Mouse (Mus musculus) gastrocnemius, adult 18-20 months (tissue): Measurements from ENCODE around the gene D230025D16Rik. TPM values are rescaled to one million over a fixed set of nuclear protein-coding genes. Genes with fewer than 3 reads are reported as not detected.
"Not testable (repeated sequence)": the region's sequence is repeated elsewhere in the genome, so short reads cannot be mapped to it uniquely, and the experiment has no call there.

Experiments
- DNase-seq: peaks from one replicate; pipeline ENCODE4 v3.0.0; 2021; ENCODE audit warnings: low spot score
- long read RNA-seq, 2 experiments: library from polyadenylated mRNA; stranded (forward); transcript quantifications; one replicate each; pipeline ENCODE4 v2.0.0; 2021
- total RNA-seq, 2 experiments: library from RNA; stranded (reverse); gene quantifications; 2 replicates each; pipeline ENCODE4 v1.2.3; 2021

D230025D16Rik gene
- total RNA-seq: 10 to 100 TPM; 39.5 to 47.6 TPM
- long read RNA-seq, experiment 1, transcript D230025D16Rik-201 (16 exons, 2,916 nt): major isoform, 92 of 98 reads
- long read RNA-seq, experiment 1, partial matches to known transcripts: 2 of 98 reads
- long read RNA-seq, experiment 1, other reads (novel, unspliced or antisense): 4 of 98 reads
- long read RNA-seq, experiment 2, transcript D230025D16Rik-201 (16 exons, 2,916 nt): major isoform, 68 of 74 reads
- long read RNA-seq, experiment 2, partial matches to known transcripts: 1 of 74 reads
- long read RNA-seq, experiment 2, other reads (novel, unspliced or antisense): 5 of 74 reads

DNA sequence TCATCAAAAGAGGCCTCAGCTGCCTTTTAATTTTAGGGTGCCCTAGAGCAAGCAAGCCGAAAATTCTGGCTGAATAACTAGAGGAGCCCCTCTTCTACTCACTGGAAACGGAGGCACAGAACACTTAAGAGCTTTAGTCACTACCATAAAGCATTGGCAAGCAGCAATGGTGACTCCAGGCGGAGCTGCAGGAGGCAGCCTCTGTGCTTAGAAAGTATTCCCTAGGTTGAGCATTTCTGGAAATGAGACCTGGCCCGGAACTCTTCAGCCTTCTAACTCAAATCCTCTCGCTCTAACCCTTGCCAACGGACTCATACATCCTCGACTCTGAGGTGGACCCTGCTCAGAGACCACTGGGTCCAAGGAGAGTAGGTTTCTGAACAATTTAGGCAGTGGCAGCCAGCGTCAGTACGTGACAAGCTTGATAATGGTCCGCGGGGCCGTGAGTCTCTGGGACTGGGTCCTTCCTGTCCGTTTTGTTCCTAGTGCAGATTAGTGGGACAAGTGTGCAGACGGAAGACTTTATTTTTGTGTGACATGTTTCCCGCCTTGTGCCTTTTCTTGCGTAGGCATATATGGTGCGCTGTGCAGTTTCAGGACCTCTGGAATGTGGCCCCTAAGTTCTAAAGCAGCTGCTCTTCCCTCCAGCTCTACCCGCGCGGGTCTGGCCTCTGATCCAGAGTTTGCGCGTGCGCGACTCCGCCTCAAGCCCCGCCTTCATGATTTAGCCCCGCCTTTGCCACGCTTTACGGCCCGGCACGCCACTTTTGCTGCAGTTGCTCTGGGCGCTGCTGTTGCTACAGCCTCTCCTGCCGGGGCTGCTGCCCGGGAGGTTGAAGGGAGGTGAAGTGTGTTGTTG is at the start of gene D230025D16Rik:
TSS of gene D230025D16Rik (plus strand) at position 733 of the 859 bp plus-strand sequence.
- DNase-seq: peak; percentile 96

DNA sequence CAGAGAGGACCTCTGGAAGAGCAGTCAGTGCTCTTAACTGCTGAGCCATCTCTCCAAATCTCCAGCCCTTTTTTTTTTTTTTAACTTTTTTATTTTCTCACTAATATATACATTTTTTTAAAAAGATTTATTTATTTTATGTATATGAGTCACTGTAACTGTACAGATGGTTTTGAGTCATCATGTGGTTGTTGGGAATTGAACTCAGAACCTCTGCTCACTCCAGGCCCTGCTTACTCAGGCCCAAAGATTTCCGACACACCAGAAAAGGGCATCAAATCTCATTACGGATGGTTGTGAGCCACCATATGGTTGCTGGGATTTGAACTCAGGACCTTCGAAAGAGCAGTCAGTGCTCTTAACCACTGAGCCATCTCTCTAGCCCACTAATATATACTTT is 49.7 kb upstream of the D230025D16Rik start:
- not testable (repeated sequence) for DNase-seq

DNA sequence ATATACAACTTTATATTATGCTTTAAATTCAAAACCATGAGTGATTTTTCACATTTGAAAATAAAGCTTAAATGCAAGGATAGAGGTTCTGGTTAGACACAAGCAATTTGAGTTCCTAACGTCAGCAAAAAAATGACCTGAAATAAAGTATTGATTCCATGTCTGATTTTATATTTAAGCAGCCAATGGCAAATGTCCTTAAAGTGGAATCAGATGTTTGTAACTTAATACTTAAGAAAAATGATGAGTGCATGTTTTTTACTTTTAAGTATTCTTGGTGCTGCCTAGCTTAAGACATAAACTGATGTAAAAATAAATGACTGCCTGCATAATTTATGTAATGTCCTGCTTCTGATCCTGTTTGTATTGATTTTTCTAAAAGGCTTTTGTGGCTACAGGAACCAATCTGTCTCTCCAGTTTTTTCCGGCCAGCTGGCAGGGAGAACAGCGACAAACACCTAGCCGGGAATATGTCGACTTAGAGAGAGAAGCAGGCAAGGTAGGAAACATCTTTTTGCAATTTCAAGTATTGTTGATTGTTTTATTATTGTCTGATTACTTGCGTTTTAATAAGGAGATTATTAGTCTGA is 46.6 kb upstream of the D230025D16Rik start:
- no peak for DNase-seq

DNA sequence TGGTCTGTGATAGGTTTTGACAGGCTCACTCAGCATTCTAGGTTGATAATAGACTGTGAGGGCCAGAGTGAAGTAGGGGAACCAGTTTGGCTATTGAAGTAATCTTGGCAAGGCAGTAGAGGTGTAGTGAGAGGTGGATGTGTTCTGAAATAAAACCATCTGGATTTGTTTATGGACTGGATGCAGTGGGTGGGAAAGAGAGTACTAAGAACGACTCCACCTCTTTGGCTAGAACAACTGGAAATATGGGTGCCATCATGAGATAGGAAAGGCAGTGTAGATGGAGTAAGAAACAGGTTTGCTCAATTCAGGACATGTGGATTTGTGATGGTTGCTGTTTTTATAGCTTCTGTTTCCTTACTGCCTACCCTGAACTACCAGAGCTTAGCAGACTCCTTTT is 42.7 kb upstream of the D230025D16Rik start:
- DNase-seq: no peak

DNA sequence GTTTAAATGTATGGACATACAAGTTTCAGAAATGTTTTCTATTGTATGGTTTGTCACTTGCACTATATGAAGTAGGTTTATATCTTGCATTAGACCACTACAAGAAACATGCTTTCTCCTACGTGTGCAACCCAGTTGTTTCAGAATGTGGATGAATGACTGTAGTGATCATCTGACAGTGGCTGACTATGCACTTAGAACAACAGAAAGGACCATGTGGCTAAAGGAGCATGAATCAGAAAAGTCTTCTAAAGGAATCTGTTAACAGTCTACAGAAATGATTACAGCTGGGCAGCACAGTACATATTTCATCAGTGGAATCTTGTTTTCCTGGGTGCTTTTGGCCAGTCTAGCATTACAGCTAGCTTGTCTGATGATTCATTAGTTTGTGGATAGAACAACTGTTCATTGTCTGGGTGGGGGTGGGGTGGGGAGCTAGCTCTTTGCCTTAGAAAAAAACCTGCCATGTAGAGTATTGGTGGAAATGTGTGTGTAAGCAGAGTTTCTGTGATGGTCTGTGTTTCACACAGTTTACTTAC is 38.4 kb upstream of the D230025D16Rik start:
- DNase-seq: no peak

GRCm38 (mm10) chr8:105192182-105192581 is 32.8 kb upstream of the D230025D16Rik start:
- no peak for DNase-seq

GRCm38 (mm10) chr8:105205748-105206147 is 19.2 kb upstream of the D230025D16Rik start:
- DNase-seq: no peak

DNA sequence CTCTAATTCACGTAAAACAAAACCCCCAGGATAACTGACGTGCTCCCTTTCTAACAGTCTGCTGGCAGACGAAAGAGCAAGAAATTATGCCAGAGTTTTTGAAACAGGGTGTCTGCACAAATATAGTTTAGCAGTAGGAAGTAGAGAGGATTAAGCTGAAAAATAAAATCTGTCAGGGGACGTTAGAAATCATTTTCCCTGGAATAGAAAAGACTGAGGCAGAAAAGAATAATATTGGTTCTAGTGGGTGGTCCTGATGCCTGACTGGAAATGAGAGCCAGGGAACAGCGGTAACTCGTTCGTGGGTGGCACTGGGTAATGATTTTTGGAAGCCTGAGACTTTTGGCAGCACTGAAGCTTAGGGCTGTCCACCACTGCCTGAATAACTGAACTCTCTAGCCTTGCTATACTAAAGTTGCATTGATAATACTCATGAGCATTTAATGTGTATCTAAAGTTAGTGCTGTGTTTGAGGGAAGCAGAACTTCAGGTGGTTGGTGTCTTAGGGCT is 18.1 kb upstream of the D230025D16Rik start:
- DNase-seq: no peak

DNA sequence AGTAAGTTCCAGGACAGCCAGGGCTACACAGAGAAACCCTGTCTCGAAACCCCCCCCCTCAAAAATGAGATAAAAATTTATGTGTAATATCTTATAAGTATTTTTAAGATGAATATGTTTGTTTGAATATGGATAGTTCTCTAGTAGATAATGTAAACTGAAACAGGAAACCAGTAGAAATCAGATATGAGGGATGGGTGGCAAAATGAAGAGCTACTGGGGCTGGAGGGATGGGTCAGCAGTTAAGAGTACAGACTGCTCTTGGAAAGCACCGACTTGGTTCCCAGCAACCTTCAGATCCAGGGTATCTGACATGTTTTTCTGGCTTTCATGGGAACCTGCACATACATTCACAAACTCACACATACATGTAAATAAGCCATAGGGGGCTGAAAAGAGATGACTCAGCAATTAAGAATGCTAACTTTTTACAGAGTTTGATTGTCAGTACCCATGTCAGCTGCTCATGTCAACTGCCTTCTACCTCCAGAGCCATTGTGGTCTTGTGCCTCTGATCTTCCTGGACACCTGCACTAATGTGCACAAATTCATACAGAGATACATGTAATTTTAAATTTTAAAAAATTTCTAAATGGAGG is 17.2 kb upstream of the D230025D16Rik start:
- no peak for DNase-seq

GRCm38 (mm10) chr8:105209153-105210110 is 15.5 kb upstream of the D230025D16Rik start:
- DNase-seq: no peak

DNA sequence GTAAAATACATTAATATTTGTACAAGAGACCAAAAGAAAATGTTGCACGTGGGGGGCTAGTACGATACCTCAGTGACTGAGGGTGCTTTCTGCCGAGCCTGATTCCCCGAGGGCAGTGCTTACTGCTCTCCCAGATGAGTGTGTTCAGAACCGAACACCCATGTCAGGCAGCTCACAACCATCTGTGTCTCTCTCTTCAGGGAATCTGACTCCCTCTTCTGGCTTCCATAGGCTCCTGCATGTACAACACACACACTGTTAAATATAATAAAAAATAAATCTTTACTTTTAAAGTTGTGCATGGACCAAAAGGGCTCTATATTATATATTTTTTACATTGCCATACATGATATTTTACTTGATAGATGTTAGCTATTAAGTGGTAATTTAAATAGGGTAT is 10.8 kb upstream of the D230025D16Rik start:
- DNase-seq: no peak

GRCm38 (mm10) chr8:105217926-105218522 is 6.9 kb upstream of the D230025D16Rik start:
- peak; percentile 56 for DNase-seq

DNA sequence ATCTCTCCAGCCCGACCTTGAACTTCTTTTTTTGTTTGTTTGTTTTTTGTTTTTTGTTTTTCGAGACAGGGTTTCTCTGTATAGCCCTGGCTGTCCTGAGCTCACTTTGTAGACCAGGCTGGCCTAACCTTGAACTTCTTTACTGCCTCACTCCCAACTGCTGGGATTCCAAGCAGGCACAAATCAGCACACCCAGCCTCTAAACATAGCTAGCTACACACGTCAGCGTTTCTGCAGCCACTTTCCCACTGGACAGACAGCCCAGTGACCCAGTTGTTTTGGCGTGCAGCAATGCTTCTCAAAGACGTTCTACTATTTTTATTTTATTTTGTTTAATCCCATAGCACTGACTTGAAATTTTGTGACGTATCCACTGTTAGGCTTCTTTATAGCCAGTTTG is 1.1 kb upstream of the D230025D16Rik start:
- peak; percentile 50 for DNase-seq

GRCm38 (mm10) chr8:105225272-105225593 is 288 bp downstream of the D230025D16Rik start:
- DNase-seq: no peak

GRCm38 (mm10) chr8:105225917-105226316 is 972 bp downstream of the D230025D16Rik start:
- DNase-seq: no peak

DNA sequence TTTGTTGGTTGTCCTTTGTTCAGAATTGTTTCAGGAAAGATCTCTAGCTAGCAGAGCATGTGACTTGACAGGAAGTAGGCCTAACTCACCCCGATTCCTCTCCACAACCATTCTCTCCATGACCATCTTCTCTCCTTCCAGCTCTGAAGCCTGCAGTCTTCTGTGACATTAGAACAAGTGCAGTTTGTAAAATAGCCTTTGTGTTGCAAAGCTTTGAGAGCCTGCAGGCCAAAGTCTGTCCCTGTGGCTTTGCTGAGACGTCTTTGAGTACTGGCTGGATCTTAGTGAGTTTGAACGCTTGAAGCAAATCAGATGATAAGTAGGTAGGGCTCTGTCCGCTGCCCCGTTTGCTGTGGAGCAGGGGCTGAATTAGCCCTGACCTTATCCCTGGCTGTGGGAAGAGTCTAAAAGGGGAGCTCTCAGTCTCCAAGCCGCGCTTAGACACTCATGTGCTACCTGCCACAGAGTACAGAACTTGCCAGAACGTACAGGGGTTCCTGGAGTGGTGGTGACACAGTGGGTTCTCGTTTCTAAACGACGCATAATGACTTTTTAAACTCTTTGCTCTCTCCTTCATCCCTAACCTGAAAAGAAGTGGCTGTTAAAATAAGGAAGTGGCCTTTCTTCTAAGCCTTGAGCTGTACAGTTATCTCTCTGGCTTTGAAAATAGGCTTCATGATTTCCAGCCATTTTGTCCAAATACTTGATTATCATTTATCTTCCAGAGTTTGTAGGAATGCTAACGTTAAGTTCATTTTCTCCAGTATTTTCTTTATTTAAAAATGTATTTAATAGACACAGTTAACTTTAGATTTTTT is 6.8 kb downstream of the D230025D16Rik start:
- no peak for DNase-seq

DNA sequence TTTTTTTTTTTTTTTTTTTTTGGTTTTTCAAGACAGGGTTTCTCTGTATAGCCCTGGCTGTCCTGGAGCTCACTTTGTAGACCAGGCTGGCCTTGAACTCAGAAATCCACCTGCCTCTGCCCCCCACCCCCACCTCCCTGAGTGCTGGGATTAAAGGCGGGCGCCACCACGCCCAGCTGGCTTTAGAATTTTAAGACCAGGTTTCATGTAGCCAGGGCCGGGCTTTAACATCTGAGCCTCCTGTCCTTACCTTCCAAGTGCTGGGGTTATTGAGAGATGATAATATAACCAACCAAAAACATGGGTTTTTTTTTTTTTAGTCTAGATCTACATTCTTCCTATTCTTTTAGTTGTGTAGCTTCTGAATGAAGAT is 7.4 kb downstream of the D230025D16Rik start:
- not testable (repeated sequence) for DNase-seq

DNA sequence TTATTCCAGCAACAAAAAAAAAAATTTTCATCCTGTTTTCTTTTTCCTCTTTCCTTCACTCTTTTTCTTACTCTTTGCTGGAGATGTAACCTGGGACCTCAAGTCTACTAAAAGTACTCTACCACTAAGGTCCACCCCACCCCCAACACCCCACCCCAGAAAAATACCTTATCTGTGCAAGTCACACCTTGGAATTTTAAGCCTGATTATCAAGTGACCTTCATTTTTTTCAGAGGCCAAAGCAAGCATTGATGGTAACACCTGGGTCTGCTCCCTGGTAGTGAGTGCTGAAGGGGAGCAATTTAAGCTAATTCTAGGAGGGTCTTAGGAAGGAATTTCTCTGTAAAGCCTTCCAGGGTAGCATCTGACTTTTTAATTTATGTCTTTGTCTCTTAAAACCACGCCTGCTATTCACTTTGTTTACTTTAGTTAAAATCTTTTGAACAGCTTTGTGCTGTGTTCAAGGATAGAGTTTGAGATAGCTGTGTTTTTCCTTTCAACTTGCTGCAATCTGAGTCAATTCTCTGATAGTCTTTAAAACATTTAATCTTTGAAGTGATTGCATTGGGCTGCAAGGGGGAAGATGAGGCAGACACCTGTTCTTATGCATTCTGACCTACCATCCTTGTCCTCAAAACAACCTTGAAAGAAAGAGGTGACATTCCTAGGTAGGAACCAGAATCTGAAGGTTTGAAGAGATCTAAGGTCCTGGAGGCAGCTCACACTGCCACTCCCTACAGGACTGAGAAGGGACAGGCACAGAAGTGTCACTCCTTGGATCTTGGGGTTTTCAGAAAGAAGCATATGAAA is 8.4 kb downstream of the D230025D16Rik start:
- DNase-seq: no peak
